Mouse (Mus musculus) C3H10T1/2 (cell line): ENCODE results near the gene Mip. TPM values are rescaled to one million over a fixed set of nuclear protein-coding genes. Genes with fewer than 3 reads are reported as not detected.

ENCODE experiments used
- polyA plus RNA-seq, 2 experiments: library from polyadenylated mRNA; unstranded; fragments of >200 nt; fragmentation: generic; extraction: Trizol; gene quantifications; one replicate each; pipeline ENCODE4 v1.2.1; 2012; ENCODE audit warnings: missing spikeins in 2 of 2

The Mip gene
- not detected for polyA plus RNA-seq

GRCm38 (mm10) chr10:128225538-128225937 lies at the start of gene Mip:
Gene Mip, plus strand, starts transcription at chr10:128225838.

GRCm38 (mm10) chr10:128179989-128180388 lies 45.6 kb upstream of the Mip start, which contains the start of gene Rbms2:
Gene Rbms2, minus strand, starts transcription at chr10:128180297.

GRCm38 (mm10) chr10:128194024-128194550 lies 31.6 kb upstream of the Mip start, which contains the start of gene Gls2:
Gene Gls2, plus strand, starts transcription at chr10:128194457.

GRCm38 (mm10) chr10:128211390-128212108 lies 14.1 kb upstream of the Mip start, which contains the start of gene Spryd4:
Gene Spryd4, minus strand, starts transcription at chr10:128211807.

GRCm38 (mm10) chr10:128231697-128232419 lies 6.2 kb downstream of the Mip start, which contains the start of gene Timeless:
Gene Timeless, plus strand, starts transcription at chr10:128232065.

GRCm38 (mm10) chr10:128253677-128254255 lies 28.1 kb downstream of the Mip start, which contains the start of gene Apon:
Gene Apon, plus strand, starts transcription at chr10:128254096.

GRCm38 (mm10) chr10:128268371-128268770 lies 42.7 kb downstream of the Mip start, which contains the start of gene Apof:
Gene Apof, plus strand, starts transcription at chr10:128268671.

GRCm38 (mm10) chr10:128270287-128270841 lies 44.7 kb downstream of the Mip start, which contains the start of gene Stat2:
Gene Stat2, plus strand, starts transcription at chr10:128270559.

Other genes starting within 250 kb of the Mip start
- not detected for gene Hsd17b6, start 218.2 kb upstream of the Mip start, polyA plus RNA-seq
- gene Prim1, start 210.7 kb upstream of the Mip start, polyA plus RNA-seq = 10 to 100 TPM in 1 of 2 experiments, 1 to 10 TPM in 1; 6.8 to 30.2 TPM
- 100 to 1,000 TPM; 209 to 827 TPM for gene Naca, start 190.3 kb upstream of the Mip start, polyA plus RNA-seq
- 10 to 100 TPM; 17.0 to 55.7 TPM for gene Ptges3, start 166.9 kb upstream of the Mip start, polyA plus RNA-seq
- 1,000 to 10,000 TPM; 2,355 to 2,584 TPM for gene Atp5b, start 142.6 kb upstream of the Mip start, polyA plus RNA-seq
- 1 to 10 TPM in 1 of 2 experiments, under 1 TPM in 1; 0.94 to 8.9 TPM for gene Baz2a, start 134.3 kb upstream of the Mip start, polyA plus RNA-seq
- gene Rbms2, start 45.5 kb upstream of the Mip start, polyA plus RNA-seq = 100 to 1,000 TPM in 1 of 2 experiments, 10 to 100 TPM in 1; 52.3 to 119 TPM
- 1 to 10 TPM; 3.1 to 3.2 TPM for gene Gls2, start 31.4 kb upstream of the Mip start, polyA plus RNA-seq
- gene Spryd4, start 14.0 kb upstream of the Mip start, polyA plus RNA-seq = 10 to 100 TPM in 1 of 2 experiments, 1 to 10 TPM in 1; 6.2 to 11.1 TPM
- 10 to 100 TPM in 1 of 2 experiments, 1 to 10 TPM in 1; 7.9 to 10.5 TPM for gene Timeless, start 6.2 kb downstream of the Mip start, polyA plus RNA-seq
- under 1 TPM; 0.15 to 0.21 TPM for gene Apon, start 28.3 kb downstream of the Mip start, polyA plus RNA-seq
- not detected for gene Apof, start 42.8 kb downstream of the Mip start, polyA plus RNA-seq
- 10 to 100 TPM in 1 of 2 experiments, 1 to 10 TPM in 1; 1.4 to 16.2 TPM for gene Stat2, start 44.7 kb downstream of the Mip start, polyA plus RNA-seq
- gene Il23a, start 72.9 kb downstream of the Mip start, polyA plus RNA-seq = not detected
- 10 to 100 TPM in 1 of 2 experiments, 1 to 10 TPM in 1; 1.8 to 14.3 TPM for gene Pan2, start 77.5 kb downstream of the Mip start, polyA plus RNA-seq
- 100 to 1,000 TPM in 1 of 2 experiments, 10 to 100 TPM in 1; 94.1 to 341 TPM for gene Cnpy2, start 96.6 kb downstream of the Mip start, polyA plus RNA-seq
- 100 to 1,000 TPM; 126 to 134 TPM for gene Cs, start 111.9 kb downstream of the Mip start, polyA plus RNA-seq
- 10 to 100 TPM; 14.3 to 38.1 TPM for gene Coq10a, start 143.2 kb downstream of the Mip start, polyA plus RNA-seq
- gene Ankrd52, start 151.3 kb downstream of the Mip start, polyA plus RNA-seq = 10 to 100 TPM in 1 of 2 experiments, 1 to 10 TPM in 1; 3.8 to 14.4 TPM
- gene Slc39a5, start 175.4 kb downstream of the Mip start, polyA plus RNA-seq = under 1 TPM in 1 of 2 experiments, not detected in 1; 0.08 TPM
- gene Nabp2, start 185.7 kb downstream of the Mip start, polyA plus RNA-seq = 100 to 1,000 TPM; 126 to 174 TPM
- gene Rnf41, start 185.8 kb downstream of the Mip start, polyA plus RNA-seq = 10 to 100 TPM; 15.9 to 29.8 TPM
- gene Smarcc2, start 233.4 kb downstream of the Mip start, polyA plus RNA-seq = 100 to 1,000 TPM in 1 of 2 experiments, 10 to 100 TPM in 1; 20.1 to 111 TPM